Comparison of ENCODE assay signal across 7 mouse cellular contexts in the genomic region with DNA sequence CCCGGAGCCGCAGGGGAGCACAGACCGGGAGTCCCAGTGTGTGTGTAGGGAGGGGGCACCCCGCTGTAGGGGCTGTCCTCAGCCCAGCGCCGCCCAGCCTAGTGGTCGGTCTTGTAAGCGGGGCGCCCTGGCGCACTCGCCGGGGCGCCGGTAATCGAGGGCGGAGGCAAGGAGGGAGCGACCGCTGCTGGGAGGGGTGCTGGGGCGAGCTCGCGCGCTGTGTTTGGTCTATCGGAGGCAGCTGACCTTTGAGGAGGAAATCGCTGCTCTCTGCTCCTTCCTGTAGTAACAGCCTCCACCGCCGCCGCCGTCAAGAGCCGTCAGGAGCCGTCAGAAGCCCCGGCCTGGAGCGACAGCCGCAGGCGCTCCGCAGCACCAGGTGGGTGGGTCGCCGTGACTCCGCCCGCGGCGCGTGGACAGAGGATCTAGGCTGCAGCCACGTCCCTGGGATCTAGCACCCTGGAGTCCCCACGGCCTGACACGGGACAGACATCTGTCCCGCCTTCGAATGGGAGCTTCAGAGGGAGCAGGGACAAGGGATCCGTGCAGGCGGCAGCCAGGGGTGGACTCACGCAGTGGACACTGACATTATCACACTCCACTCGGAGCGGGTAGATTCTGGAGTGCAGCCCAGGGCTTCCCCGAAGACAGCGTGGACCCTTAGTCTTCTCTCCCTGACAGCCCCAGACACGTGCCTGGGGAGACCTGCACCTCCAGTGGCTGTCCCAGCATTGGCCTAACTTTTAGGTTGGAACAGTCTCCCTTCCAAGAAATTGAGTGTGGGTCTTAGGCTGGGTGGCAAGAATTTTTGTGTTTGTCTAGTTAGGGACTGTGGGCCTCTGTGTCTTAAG. TPM values are rescaled to one million over a fixed set of nuclear protein-coding genes. Genes with fewer than 3 reads are reported as not detected.
A peak's percentile ranks its signal among the peaks of the same experiment; 100 is the strongest.
DNase-seq lines count a peak whose midpoint lies in the region; ATAC-seq and TF ChIP-seq lines count a peak whose summit lies in the region.

No protein-coding gene starts in this region.

- no peaks in the 10 kb centered on the region; the same call in 1 of the 2 replicates for H3K4me1 ChIP-seq in hindbrain, postnatal 0 days (ENCODE audit: insufficient read depth, low read length)
- peaks cover 17% of the 10 kb centered on the region for H3K4me1 ChIP-seq in midbrain, embryonic 10.5 days

- no peak for TF ChIP-seq CTCF in Patski (IDR thresholded peaks at IDR 0.05)
- no peak for TF ChIP-seq CTCF in hindbrain, postnatal 0 days (IDR thresholded peaks at IDR 0.05; ENCODE audit: low read depth)

- no peak overlapping the region for H3K27ac ChIP-seq in hindbrain, postnatal 0 days
- peak overlapping the region; percentile 47 for H3K27ac ChIP-seq in midbrain, embryonic 10.5 days (replicated peaks)

- intact Hi-C loops in left cerebral cortex, postnatal 4 days (cut with DNase I) = no loop called here

- no peaks in the 10 kb centered on the region for H3K27me3 ChIP-seq in Patski
- no peaks in the 10 kb centered on the region; the same call in 1 of the 2 replicates for H3K27me3 ChIP-seq in hindbrain, postnatal 0 days (ENCODE audit: insufficient read depth, low read length)
- H3K27me3 ChIP-seq in midbrain, embryonic 10.5 days (ENCODE audit: low read depth, poor library complexity, severe bottlenecking) = peaks cover 80% of the 10 kb centered on the region

- peak overlapping the region; percentile 30; the same call in 1 of the 2 replicates for H3K9ac ChIP-seq in hindbrain, postnatal 0 days (replicated peaks; ENCODE audit: low read length)

- no peaks in the 10 kb centered on the region for H3K9me3 ChIP-seq in hindbrain, postnatal 0 days (ENCODE audit: low read length)
- no peaks in the 10 kb centered on the region for H3K9me3 ChIP-seq in midbrain, embryonic 10.5 days (replicated peaks)

- peak; percentile 93 for ATAC-seq in Patski
- ATAC-seq in hindbrain, postnatal 0 days = peak; percentile 89

- in situ Hi-C loops in Patski (cut with MboI; ENCODE audit: low pct_unique_long_range_greater_than_20kb) = no loop called here

- H3K36me3 ChIP-seq in hindbrain, postnatal 0 days (ENCODE audit: insufficient read depth, low read length) = no peaks in the 10 kb centered on the region
- no peaks in the 10 kb centered on the region for H3K36me3 ChIP-seq in midbrain, embryonic 10.5 days

- peak overlapping the region; percentile 59 for H3K4me2 ChIP-seq in hindbrain, postnatal 0 days (ENCODE audit: low read depth, low read length)

- DNase-seq in Patski (ENCODE audit: low read depth, low spot score) = no peak
- DNase-seq in cerebellum, postnatal 10 days = peak; percentile 60 to 70
- peak; percentile 75 to 85 for DNase-seq in gastrocnemius, adult 8-10 months (ENCODE audit: low spot score in 2 of 2)
- DNase-seq in hindbrain, postnatal 0 days (ENCODE audit: low spot score) = peak; percentile 61
- peak; percentile 43 for DNase-seq in left cerebral cortex, postnatal 4 days
- DNase-seq in midbrain, embryonic 10.5 days (ENCODE audit: low spot score) = peak; percentile 63
- peak; percentile 85 for DNase-seq in skeletal muscle tissue, adult 2 months (ENCODE audit: low read depth, low spot score)

- WGBS in hindbrain, postnatal 0 days = 2% methylated on average over 52 of the region's 55 CpGs
- 4% methylated on average over 55 of the region's 55 CpGs for WGBS in midbrain, embryonic 10.5 days

- POLR2A ChIA-PET in Patski (lab: Charles Lee) = interaction anchor here (0.9 to 1.5 kb wide), 3 partner anchors 9 to 148 kb away, joined by 3 to 4 read pairs (median 3); a partner anchor contains a TSS

- CTCF ChIA-PET in Patski (lab: Charles Lee) = interaction anchor here (1.0 to 1.8 kb wide), 2 partner anchors 10 to 20 kb away, joined by 3 to 4 read pairs; no protein-coding TSS in a partner anchor

- H3K4me3 ChIP-seq in hindbrain, postnatal 0 days (ENCODE audit: low read length) = peak overlapping the region; percentile 43
- H3K4me3 ChIP-seq in midbrain, embryonic 10.5 days = peak overlapping the region; percentile 58

RNA-seq across cellular contexts. Expression of a gene that starts 1.3 kb away (rescaled TPM):
- 14.4 TPM for polyA plus RNA-seq in Patski (2021)
- 10 to 100 TPM; 10.9 to 16.8 (median 11.0) TPM for total RNA-seq in gastrocnemius, adult 8-10 months (2022)
- 4.1 and 5.5 TPM in 2 replicates for total RNA-seq in hindbrain, postnatal 0 days (2014; rRNA removed)
- 2.5 and 3.3 TPM in 2 replicates for polyA plus RNA-seq in hindbrain, postnatal 0 days (2015; fragmentation: Nextera tagmentation; extraction: Ambion mirVana)
- total RNA-seq in left cerebral cortex, postnatal 4 days (2021) = 1 to 10 TPM in 1 of 2 experiments, under 1 TPM in 1; 0.98 to 1.2 TPM
- 1.7 TPM in 2 replicates for polyA plus RNA-seq in midbrain, embryonic 10.5 days (2016; fragmentation: Nextera tagmentation; extraction: Ambion mirVana)

RNA-seq across cellular contexts. Expression of a gene that starts 9.9 kb away (rescaled TPM):
- 26.8 TPM for polyA plus RNA-seq in Patski (2021)
- total RNA-seq in gastrocnemius, adult 8-10 months (2022) = 100 to 1,000 TPM; 136 to 186 (median 155) TPM
- 21.8 and 25.0 TPM in 2 replicates for total RNA-seq in hindbrain, postnatal 0 days (2014; rRNA removed)
- polyA plus RNA-seq in hindbrain, postnatal 0 days (2015; fragmentation: Nextera tagmentation; extraction: Ambion mirVana) = 12.5 and 12.8 TPM in 2 replicates
- 10 to 100 TPM in 1 of 2 experiments, 1 to 10 TPM in 1; 9.6 to 11.8 TPM for total RNA-seq in left cerebral cortex, postnatal 4 days (2021)
- polyA plus RNA-seq in midbrain, embryonic 10.5 days (2016; fragmentation: Nextera tagmentation; extraction: Ambion mirVana) = 15.0 and 15.9 TPM in 2 replicates
